Mouse (Mus musculus): Measurements from ENCODE around the gene Trim71.

- no peak for TF ChIP-seq CTCF (IDR thresholded peaks at IDR 0.05)
- TF ChIP-seq EP300 (IDR thresholded peaks at IDR 0.05) = no peak
Observed at GRCm38 (mm10) chr9:114560141-114560540, 4.0 kb downstream of the Trim71 start.

Data from lung, postnatal 0 days (tissue).